Mouse (Mus musculus): ENCODE data around the gene Trim44.

The Trim44 gene

DNA sequence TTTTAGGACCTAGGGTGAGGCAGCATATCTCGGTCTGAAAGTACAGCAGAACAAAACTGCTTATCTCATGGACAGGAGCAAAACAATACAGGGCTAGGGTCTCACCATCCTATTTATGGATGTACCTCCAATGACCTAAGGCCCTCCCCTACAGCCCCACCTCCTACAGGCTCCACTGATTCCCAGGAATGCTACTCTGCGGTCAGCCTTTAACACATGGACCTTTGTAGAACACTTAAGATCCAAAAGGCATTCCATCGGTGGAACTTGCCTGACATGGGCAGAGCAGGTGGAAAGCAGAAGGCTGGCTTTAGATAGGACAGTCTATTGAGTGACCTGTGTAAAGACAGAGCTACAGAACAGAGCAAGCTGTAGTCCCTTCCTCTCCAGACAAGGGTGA, 120.3 kb downstream of the Trim44 start:
- no peak for DNase-seq

DNA sequence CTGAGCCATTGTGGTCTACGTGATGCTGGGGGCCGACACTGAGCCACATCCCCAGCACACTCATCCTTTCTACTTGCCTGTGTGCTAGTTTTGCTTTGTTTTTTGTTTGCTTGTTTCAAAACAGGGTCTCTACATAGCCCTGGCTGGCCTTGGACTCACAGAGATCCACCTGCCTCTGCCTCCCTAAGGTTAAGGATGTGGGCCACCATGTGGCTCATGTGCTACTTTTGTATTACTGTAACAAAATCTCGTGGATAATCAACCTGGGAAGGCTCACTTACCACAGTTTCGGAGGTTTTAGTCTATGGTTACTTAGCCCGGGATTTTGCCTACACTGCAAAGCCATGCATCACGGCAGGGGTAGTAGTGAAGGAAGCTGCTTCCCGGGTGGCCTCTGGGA, 125.5 kb downstream of the Trim44 start:
- no peak for DNase-seq

- no peak for DNase-seq
Observed at GRCm38 (mm10) chr2:102279779-102280178, 127.8 kb downstream of the Trim44 start.

DNA sequence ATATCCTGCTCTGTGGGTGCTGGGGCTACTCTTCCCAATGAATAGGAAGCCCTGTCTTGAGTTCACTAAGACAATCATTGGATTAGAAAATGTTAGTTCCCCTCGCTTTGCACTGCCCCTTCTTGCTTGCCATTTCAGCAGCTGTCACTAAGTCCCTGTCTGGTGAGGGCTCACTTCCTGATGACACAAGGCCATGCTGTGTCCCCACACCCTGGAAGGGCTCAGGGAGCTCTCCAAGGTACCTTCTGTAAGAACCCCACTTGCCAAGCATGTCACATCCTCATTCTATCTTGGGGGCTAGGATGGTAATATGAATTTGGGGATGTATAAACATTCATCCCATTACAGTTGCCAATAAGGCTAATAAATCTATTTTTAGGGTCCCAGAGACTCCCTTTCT, 129.7 kb downstream of the Trim44 start:
- DNase-seq = no peak

DNA sequence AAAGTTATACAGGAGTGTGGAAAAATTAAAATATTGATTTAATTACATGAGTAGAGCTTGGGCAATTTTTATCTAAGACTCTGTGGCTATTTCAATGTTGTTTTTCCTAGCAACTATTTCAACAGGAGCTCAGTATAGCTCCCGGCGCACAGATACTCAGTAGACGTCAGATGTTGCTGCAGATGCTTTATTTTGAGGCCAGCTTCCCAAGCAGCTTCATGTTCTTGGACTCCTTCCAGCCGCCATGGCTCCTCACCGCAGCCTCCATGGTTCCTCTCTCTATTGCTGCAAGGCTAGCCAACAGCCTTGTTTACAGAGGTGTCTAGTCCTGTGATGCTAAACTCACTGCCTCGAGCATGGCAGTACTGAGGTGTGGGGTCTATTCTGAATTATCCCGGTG, 134.3 kb downstream of the Trim44 start:
- no peak for DNase-seq

- DNase-seq = no peak
Observed at GRCm38 (mm10) chr2:102267582-102268339, 139.9 kb downstream of the Trim44 start.

- DNase-seq = no peak
Observed at GRCm38 (mm10) chr2:102266911-102267310, 140.7 kb downstream of the Trim44 start.

- DNase-seq = peak in 1 of 2 experiments; percentile 22
Observed at GRCm38 (mm10) chr2:102259139-102259538, 148.5 kb downstream of the Trim44 start.

DNA sequence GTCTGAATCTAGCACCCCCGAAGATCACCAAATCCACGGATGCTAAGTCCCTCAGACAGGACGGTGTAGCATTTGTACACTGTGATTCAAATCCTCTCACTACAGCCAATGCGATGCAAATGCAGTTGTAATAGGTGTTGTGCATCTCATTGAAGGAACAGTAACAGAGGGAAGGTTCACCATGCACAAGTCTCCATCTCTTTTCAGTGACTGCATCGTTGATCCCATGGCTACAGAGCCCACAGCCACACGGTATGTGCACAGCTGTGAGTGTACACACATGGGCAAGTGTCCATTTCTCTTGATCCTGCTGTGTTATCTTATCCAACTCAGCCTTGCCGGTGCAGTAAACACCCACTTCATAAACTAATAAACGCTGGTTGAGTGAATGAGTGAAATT, 148.9 kb downstream of the Trim44 start:
- no peak for DNase-seq

- peak; percentile 40 to 53 for DNase-seq
Observed at GRCm38 (mm10) chr2:102257964-102258605, 149.5 kb downstream of the Trim44 start.

DNA sequence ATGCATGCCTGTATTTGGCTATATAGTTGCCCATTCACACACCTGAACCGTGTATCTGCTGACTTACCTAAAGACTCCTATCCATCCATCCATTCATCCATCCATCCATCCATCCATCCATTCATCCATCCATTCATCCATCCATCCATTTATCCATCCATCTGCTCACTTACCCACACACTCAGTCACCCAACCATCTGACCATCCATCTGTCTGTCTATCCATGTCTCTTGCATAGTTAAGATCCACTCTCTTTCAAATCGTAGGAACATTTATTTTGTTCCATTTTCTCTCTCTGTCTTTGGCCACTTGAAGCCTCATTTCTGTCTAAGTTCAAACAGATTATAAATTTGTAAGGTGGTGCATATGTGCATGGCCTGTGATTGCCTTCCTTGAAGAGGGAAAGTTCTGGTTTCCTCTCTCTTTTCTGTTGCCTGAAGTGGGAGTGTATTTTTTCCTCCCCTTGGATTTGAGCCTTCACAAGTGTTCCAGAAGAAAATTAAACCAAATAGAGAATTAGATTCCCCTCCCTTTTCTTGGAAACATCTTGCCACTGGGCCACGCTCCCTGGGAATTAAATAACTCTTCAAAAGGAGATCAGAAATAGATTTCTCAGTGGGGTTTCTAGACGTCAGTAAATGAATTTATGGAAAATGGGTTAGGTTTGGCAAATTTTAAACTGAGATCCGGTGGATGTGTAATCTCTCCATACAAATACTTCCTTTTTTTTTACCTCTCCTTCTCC, 150.9 kb downstream of the Trim44 start:
- DNase-seq = no peak

GRCm38 (mm10) chr2:102256100-102256499, 151.5 kb downstream of the Trim44 start:
- no peak for DNase-seq

DNA sequence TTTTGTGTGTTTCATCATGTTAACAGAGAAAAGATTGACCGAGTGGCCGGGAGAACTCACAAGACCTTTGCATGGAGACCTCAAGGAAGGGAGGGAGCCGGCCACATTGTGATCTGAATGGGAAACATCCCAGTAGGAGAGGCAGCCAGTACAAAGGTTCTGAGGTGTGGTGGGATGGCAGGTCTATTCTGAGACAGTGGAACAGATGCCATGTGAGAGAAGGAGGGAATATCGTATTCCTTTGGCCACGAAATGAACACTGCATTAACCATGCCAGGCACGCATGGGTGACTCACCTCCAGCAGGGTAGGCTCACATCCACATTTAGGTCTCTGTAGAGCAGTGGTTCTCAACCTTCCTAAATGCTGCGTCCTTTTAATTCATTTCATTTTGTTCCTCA, 154.4 kb downstream of the Trim44 start:
- no peak for DNase-seq

DNA sequence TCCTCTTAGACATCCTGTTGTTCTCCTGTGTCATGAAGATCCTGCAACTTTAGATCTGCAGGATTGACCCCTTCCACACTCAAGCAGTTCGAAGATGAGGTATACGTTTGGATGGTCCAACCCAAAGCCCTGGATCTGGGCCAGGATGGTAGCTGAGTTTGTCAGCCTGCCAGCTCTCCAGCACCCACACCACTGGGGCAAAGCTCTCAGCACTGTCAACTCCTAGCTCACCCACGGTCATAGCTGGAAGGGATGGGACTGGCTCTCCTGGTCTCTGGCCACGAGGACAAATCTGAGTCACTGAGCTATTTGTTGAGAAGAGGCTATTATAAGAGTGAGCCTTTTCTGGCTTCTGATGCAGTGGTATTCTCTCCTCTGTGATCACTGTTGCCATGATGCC, 155.0 kb downstream of the Trim44 start:
- peak; percentile 32 to 41 for DNase-seq
